Mouse (Mus musculus): ENCODE results near the gene Nprl2. TPM values are rescaled to one million over a fixed set of nuclear protein-coding genes. Genes with fewer than 3 reads are reported as not detected.
"Not testable (repeated sequence)": the region's sequence is repeated elsewhere in the genome, so short reads cannot be mapped to it uniquely, and the experiment has no call there.

Nprl2 gene
- total RNA-seq, 2 experiments from 2014 or later, result 9.1 to 11.6 TPM

- intact Hi-C loops (cut with DNase I); DNase-seq: not testable (repeated sequence)
Measured at GRCm38 (mm10) chr9:107573774-107574173, 31.7 kb downstream of the Nprl2 start.

- intact Hi-C loops (cut with DNase I), result no loop called here
- no peak for DNase-seq
Measured at GRCm38 (mm10) chr9:107575579-107576356, 33.7 kb downstream of the Nprl2 start.

GRCm38 (mm10) chr9:107576357-107577107 lies 34.5 kb downstream of the Nprl2 start, which contains the start of gene Hyal1:
Hyal1 (plus strand) TSS chr9:107576927.
- DNase-seq, result peak; percentile 77 to 85
- intact Hi-C loops (cut with DNase I), result no loop called here

- no peak for DNase-seq
- intact Hi-C loops (cut with DNase I), result no loop called here
Measured at GRCm38 (mm10) chr9:107577871-107578270, 35.8 kb downstream of the Nprl2 start.

GRCm38 (mm10) chr9:107578587-107578986 lies 36.6 kb downstream of the Nprl2 start, which contains the start of gene Naa80:
Naa80 (plus strand) TSS chr9:107578887.
- intact Hi-C loops (cut with DNase I), result no loop called here
- no peak for DNase-seq

- DNase-seq, result no peak
- intact Hi-C loops (cut with DNase I), result no loop called here
Measured at GRCm38 (mm10) chr9:107579023-107579900, 37.2 kb downstream of the Nprl2 start.

GRCm38 (mm10) chr9:107580501-107581317 lies 38.7 kb downstream of the Nprl2 start, which contains the start of gene Hyal3:
Hyal3 (plus strand) TSS chr9:107580818.
- peak; percentile 82 to 86 for DNase-seq
- intact Hi-C loops (cut with DNase I), result no loop called here

- no peak for DNase-seq
- intact Hi-C loops (cut with DNase I), result no loop called here
Measured at GRCm38 (mm10) chr9:107581584-107581983, 39.6 kb downstream of the Nprl2 start.

GRCm38 (mm10) chr9:107582509-107583062 lies 40.6 kb downstream of the Nprl2 start:
- no peak for DNase-seq

GRCm38 (mm10) chr9:107583174-107583573 lies 41.1 kb downstream of the Nprl2 start:
- no peak for DNase-seq
- intact Hi-C loops (cut with DNase I), result no loop called here

More at GRCm38 (mm10) chr9:107582509-107583062, 40.6 kb downstream of the Nprl2 start:
- intact Hi-C loops (cut with DNase I), result no loop called here

GRCm38 (mm10) chr9:107586504-107586903 lies 44.5 kb downstream of the Nprl2 start:
- intact Hi-C loops (cut with DNase I), result no loop called here

GRCm38 (mm10) chr9:107586974-107587832 lies 45.2 kb downstream of the Nprl2 start, which contains the start of gene Ifrd2:
Ifrd2 (plus strand) TSS chr9:107587642.
- intact Hi-C loops (cut with DNase I), result no loop called here
- DNase-seq, result peak; percentile 91 to 95

More at GRCm38 (mm10) chr9:107586504-107586903, 44.5 kb downstream of the Nprl2 start:
- DNase-seq, result no peak

GRCm38 (mm10) chr9:107587833-107588639 lies 46.0 kb downstream of the Nprl2 start:
- intact Hi-C loops (cut with DNase I), result no loop called here
- no peak for DNase-seq

- peak; percentile 61 to 67 for DNase-seq
- intact Hi-C loops (cut with DNase I), result no loop called here
Measured at GRCm38 (mm10) chr9:107590058-107590772, 48.2 kb downstream of the Nprl2 start.

- DNase-seq, result no peak
- intact Hi-C loops (cut with DNase I), result no loop called here
Measured at GRCm38 (mm10) chr9:107590773-107591060, 48.7 kb downstream of the Nprl2 start.

GRCm38 (mm10) chr9:107593101-107593976 lies 51.3 kb downstream of the Nprl2 start:
- DNase-seq, result peak in 1 of 2 experiments; percentile 59
- intact Hi-C loops (cut with DNase I), result no loop called here

Measured in gastrocnemius, postnatal 36 days (tissue).